Mouse (Mus musculus): ENCODE measurements around the gene Prkcd.

- no peak for TF ChIP-seq CTCF (IDR thresholded peaks at IDR 0.05; ENCODE audit: control insufficient read depth, insufficient read depth, low read length)
- no peak for TF ChIP-seq POLR2A (IDR thresholded peaks at IDR 0.05; ENCODE audit: borderline replicate concordance, control insufficient read depth, low read depth, low read length)
Measured at GRCm38 (mm10) chr14:30576260-30576659, 49.8 kb downstream of the Prkcd start.

All from bone marrow, adult 2 months (tissue).